Mouse (Mus musculus) midbrain, embryonic 13.5 days (tissue): Measurements from ENCODE around the gene Lmnb2. TPM values are rescaled to one million over a fixed set of nuclear protein-coding genes. Genes with fewer than 3 reads are reported as not detected.
A peak's percentile ranks its signal among the peaks of the same experiment; 100 is the strongest.

Source experiments
- ATAC-seq: fragments of 200-750 bp; cut with Nextera tagmentation; 2 replicates; pipeline ENCODE4 v1.8.0; 2017; ENCODE audit warnings: mild to moderate bottlenecking, moderate TSS enrichment, moderate library complexity
- H3K27ac ChIP-seq: fragments of 300-500 bp; sonication (generic); 2 replicates; pipeline ENCODE4 v1.5.1; 2015; ENCODE audit warnings: inconsistent platforms, mild to moderate bottlenecking, moderate library complexity
- H3K27me3 ChIP-seq: fragments of 300-500 bp; sonication (generic); 2 replicates; pipeline ENCODE4 v1.6.1; 2015; ENCODE audit warnings: mild to moderate bottlenecking, inconsistent platforms
- H3K36me3 ChIP-seq: fragments of 300-500 bp; sonication (generic); 2 replicates; pipeline ENCODE4 v1.6.1; 2015; ENCODE audit warnings: mild to moderate bottlenecking, inconsistent platforms
- H3K4me1 ChIP-seq: fragments of 300-500 bp; sonication (generic); replicated peaks from 2 replicates; pipeline ENCODE4 v1.6.1; 2015; ENCODE audit warnings: inconsistent platforms
- H3K4me2 ChIP-seq: fragments of 300-500 bp; sonication (generic); replicated peaks from 2 replicates; pipeline ENCODE4 v1.6.1; 2015; ENCODE audit warnings: moderate library complexity, mild to moderate bottlenecking, inconsistent platforms
- H3K4me3 ChIP-seq: fragments of 300-500 bp; sonication (generic); replicated peaks from 2 replicates; pipeline ENCODE4 v1.5.1; 2015; ENCODE audit warnings: mild to moderate bottlenecking, inconsistent platforms
- H3K9ac ChIP-seq: fragments of 300-500 bp; sonication (generic); replicated peaks from 2 replicates; pipeline ENCODE4 v1.6.1; 2015; ENCODE audit warnings: mild to moderate bottlenecking, inconsistent platforms
- H3K9me3 ChIP-seq: fragments of 300-500 bp; sonication (generic); 2 replicates; pipeline ENCODE4 v1.6.1; 2016; ENCODE audit warnings: mild to moderate bottlenecking, inconsistent platforms
- WGBS: fragments of 180-500 bp; shearing (Covaris S2); methylation state at CpG from one replicate; pipeline ENCODE4 v1.1.7; 2015; 5-methylcytosine and 5-hydroxymethylcytosine counted together
- polyA plus RNA-seq: library from polyadenylated mRNA; unstranded; fragments of >200 nt; fragmentation: Nextera tagmentation; extraction: Ambion mirVana; gene quantifications from 2 replicates; pipeline ENCODE4 v1.2.1, GENCODE M21; 2015

The Lmnb2 gene
- polyA plus RNA-seq, 1 experiment from 2014 or later, result 48.2 TPM

- no peaks in the 10 kb centered on the region for H3K27me3 ChIP-seq
Observed at GRCm38 (mm10) chr10:80956385-80956784, 38.3 kb upstream of the Lmnb2 start.

GRCm38 (mm10) chr10:80955536-80955935 lies 37.5 kb upstream of the Lmnb2 start:
- Histone ChIP-seq H3K9me3 (no peaks in the 10 kb centered on the region), H3K9ac (no peak overlapping the region), H3K27me3 (no peaks in the 10 kb centered on the region), H3K4me3 (no peak overlapping the region), H3K4me1 (no peaks in the 10 kb centered on the region; the same call in 1 of the 2 replicates), H3K27ac (no peak overlapping the region), H3K36me3 (no peaks in the 10 kb centered on the region), H3K4me2 (no peak overlapping the region)
- peak; percentile 51; the same call in 1 of the 2 replicates for ATAC-seq
- WGBS, result 22% methylated on average over 9 of the region's 9 CpGs

More at GRCm38 (mm10) chr10:80956385-80956784, 38.3 kb upstream of the Lmnb2 start:
- ATAC-seq, result no peak
- Histone ChIP-seq H3K9ac (no peak overlapping the region), H3K36me3 (no peaks in the 10 kb centered on the region), H3K9me3 (no peaks in the 10 kb centered on the region), H3K4me2 (no peak overlapping the region), H3K4me1 (peaks cover 3% of the 10 kb centered on the region; the same call in 1 of the 2 replicates), H3K27ac (no peak overlapping the region), H3K4me3 (no peak overlapping the region)
- WGBS, result 95% methylated on average over 8 of the region's 8 CpGs

DNA sequence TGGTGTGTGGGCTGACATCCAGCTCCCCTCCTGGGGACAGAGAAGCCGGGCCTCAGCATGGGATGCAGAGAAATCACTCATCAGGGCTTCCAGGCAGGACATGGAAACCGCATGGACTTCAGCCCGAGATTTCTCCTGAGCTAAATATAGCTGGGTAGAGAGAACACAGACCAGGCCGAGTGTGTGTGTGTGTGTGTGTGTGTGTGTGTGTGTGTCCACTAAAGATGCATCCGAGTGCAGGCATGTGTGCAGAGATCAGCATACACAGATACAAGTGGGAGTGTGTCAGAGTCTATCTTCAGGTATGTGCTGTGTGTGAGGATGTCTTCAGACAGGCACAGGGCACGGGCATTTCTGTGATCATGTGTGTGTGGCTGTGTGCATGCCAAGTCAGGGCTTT lies 36.8 kb upstream of the Lmnb2 start:
- Histone ChIP-seq H3K4me1 (no peaks in the 10 kb centered on the region; the same call in 1 of the 2 replicates), H3K36me3 (no peaks in the 10 kb centered on the region), H3K27ac (no peak overlapping the region), H3K4me3 (no peak overlapping the region), H3K9ac (no peak overlapping the region), H3K27me3 (0 out of 2 replicates have a peak, but pooled peaks cover under 1% of the 10 kb centered on the region), H3K4me2 (no peak overlapping the region), H3K9me3 (no peaks in the 10 kb centered on the region)
- 70% methylated on average over 6 of the region's 6 CpGs for WGBS
- no peak for ATAC-seq

- 0 out of 2 replicates have a peak, but pooled peaks cover 5% of the 10 kb centered on the region for H3K27me3 ChIP-seq
- no peak overlapping the region for H3K4me2 ChIP-seq
- no peak overlapping the region for H3K27ac ChIP-seq
- no peak overlapping the region for H3K4me3 ChIP-seq
- H3K9ac ChIP-seq, result no peak overlapping the region
- H3K36me3 ChIP-seq, result no peaks in the 10 kb centered on the region
- no peaks in the 10 kb centered on the region for H3K9me3 ChIP-seq
- ATAC-seq, result no peak
- no peaks in the 10 kb centered on the region; the same call in 1 of the 2 replicates for H3K4me1 ChIP-seq
- 81% methylated on average over 13 of the region's 13 CpGs for WGBS
Observed at GRCm38 (mm10) chr10:80954415-80954814, 36.4 kb upstream of the Lmnb2 start.

DNA sequence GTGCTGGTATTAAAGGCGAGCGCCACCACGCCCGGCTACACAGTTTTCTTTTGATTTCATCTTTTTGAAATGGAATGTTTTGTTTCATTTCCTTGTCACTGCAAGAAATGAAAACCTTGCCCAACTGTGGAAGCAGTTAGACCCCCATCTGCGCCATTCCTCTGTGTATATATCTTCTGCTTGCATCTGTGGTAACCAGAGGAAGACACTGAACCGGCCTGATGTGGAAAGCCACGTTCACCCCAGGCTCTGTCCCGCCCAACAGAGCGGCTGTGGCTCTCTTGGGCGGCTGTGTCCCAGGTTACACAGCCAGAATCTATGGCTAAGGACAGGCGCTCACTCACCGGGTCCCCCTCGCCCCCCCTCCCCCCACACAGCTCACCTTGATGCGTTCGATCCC lies 34.4 kb upstream of the Lmnb2 start:
- 78% methylated on average over 15 of the region's 15 CpGs for WGBS
- ATAC-seq, result no peak
- H3K4me1 ChIP-seq, result no peaks in the 10 kb centered on the region; the same call in 1 of the 2 replicates
- H3K9ac ChIP-seq, result no peak overlapping the region
- H3K36me3 ChIP-seq, result no peaks in the 10 kb centered on the region
- no peak overlapping the region for H3K27ac ChIP-seq
- H3K9me3 ChIP-seq, result no peaks in the 10 kb centered on the region
- H3K4me3 ChIP-seq, result no peak overlapping the region
- no peak overlapping the region for H3K4me2 ChIP-seq
- 0 out of 2 replicates have a peak, but pooled peaks cover 6% of the 10 kb centered on the region for H3K27me3 ChIP-seq

DNA sequence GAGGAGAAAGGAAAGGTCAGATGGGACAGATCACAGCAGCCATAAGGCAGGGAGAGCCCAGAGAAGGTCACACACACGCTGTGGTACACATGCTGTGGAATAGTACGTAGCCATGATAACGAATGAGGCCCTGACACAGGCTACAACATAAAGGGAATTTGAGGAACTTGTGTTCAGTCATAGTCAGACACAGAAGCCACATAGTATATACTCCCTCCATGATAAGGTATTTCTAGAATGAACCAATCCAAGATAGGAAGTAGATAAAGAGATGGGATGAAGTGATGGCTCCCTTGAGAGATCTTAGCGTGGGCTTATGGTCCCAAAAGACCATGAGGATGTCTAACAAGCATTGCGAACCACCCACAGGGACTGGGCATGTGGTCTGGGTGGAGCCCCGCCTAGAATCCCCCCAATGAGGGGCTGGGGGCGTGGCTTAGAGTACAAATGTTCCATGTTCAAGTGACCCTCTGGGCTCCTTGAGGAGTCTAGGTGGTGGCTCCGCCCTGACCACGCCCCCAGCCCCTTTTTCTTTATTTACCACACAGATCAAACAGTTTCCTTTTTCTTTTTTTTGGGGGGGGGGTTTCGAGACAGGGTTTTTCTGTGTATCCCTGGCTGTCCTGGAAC lies 33.8 kb upstream of the Lmnb2 start:
- H3K27me3 ChIP-seq, result 0 out of 2 replicates have a peak, but pooled peaks cover 6% of the 10 kb centered on the region
- H3K4me3 ChIP-seq, result no peak overlapping the region
- 79% methylated on average over 10 of the region's 10 CpGs for WGBS
- H3K4me2 ChIP-seq, result no peak overlapping the region
- H3K36me3 ChIP-seq, result no peaks in the 10 kb centered on the region
- no peaks in the 10 kb centered on the region for H3K9me3 ChIP-seq
- ATAC-seq, result no peak
- H3K27ac ChIP-seq, result no peak overlapping the region
- H3K9ac ChIP-seq, result no peak overlapping the region
- peaks cover 3% of the 10 kb centered on the region; the same call in 1 of the 2 replicates for H3K4me1 ChIP-seq

- Histone ChIP-seq H3K9ac (no peak overlapping the region), H3K9me3 (no peaks in the 10 kb centered on the region), H3K4me2 (no peak overlapping the region), H3K27me3 (0 out of 2 replicates have a peak, but pooled peaks cover 6% of the 10 kb centered on the region), H3K27ac (no peak overlapping the region), H3K4me3 (no peak overlapping the region), H3K36me3 (no peaks in the 10 kb centered on the region), H3K4me1 (0 out of 2 replicates have a peak, but pooled peaks cover 3% of the 10 kb centered on the region)
- WGBS, result 27% methylated on average over 5 of the region's 5 CpGs
- ATAC-seq, result no peak
Observed at GRCm38 (mm10) chr10:80950314-80950713, 32.3 kb upstream of the Lmnb2 start.

GRCm38 (mm10) chr10:80949081-80949480 lies 31.0 kb upstream of the Lmnb2 start:
- 72% methylated on average over 3 of the region's 3 CpGs for WGBS
- peaks cover 6% of the 10 kb centered on the region; the same call in 1 of the 2 replicates for H3K27me3 ChIP-seq
- no peaks in the 10 kb centered on the region for H3K36me3 ChIP-seq
- H3K4me3 ChIP-seq, result no peak overlapping the region
- no peak overlapping the region for H3K4me2 ChIP-seq
- no peak for ATAC-seq
- no peak overlapping the region for H3K27ac ChIP-seq
- H3K4me1 ChIP-seq, result 0 out of 2 replicates have a peak, but pooled peaks cover 3% of the 10 kb centered on the region
- no peaks in the 10 kb centered on the region for H3K9me3 ChIP-seq
- H3K9ac ChIP-seq, result no peak overlapping the region

- 0 out of 2 replicates have a peak, but pooled peaks cover 3% of the 10 kb centered on the region for H3K4me1 ChIP-seq
- no peaks in the 10 kb centered on the region for H3K9me3 ChIP-seq
- H3K9ac ChIP-seq, result no peak overlapping the region
- no peak overlapping the region for H3K4me2 ChIP-seq
- WGBS, result 39% methylated on average over 6 of the region's 6 CpGs
- H3K36me3 ChIP-seq, result no peaks in the 10 kb centered on the region
- no peak overlapping the region for H3K27ac ChIP-seq
- no peak for ATAC-seq
- H3K4me3 ChIP-seq, result no peak overlapping the region
- peaks cover 6% of the 10 kb centered on the region; the same call in 1 of the 2 replicates for H3K27me3 ChIP-seq
Observed at GRCm38 (mm10) chr10:80948570-80948969, 30.5 kb upstream of the Lmnb2 start.

- Histone ChIP-seq H3K27me3 (peaks cover 6% of the 10 kb centered on the region; the same call in 1 of the 2 replicates), H3K9me3 (no peaks in the 10 kb centered on the region), H3K27ac (no peak overlapping the region), H3K4me1 (0 out of 2 replicates have a peak, but pooled peaks cover 3% of the 10 kb centered on the region), H3K9ac (no peak overlapping the region), H3K4me2 (no peak overlapping the region), H3K4me3 (no peak overlapping the region), H3K36me3 (no peaks in the 10 kb centered on the region)
- 64% methylated on average over 2 of the region's 2 CpGs for WGBS
- no peak for ATAC-seq
Observed at GRCm38 (mm10) chr10:80947802-80948201, 29.8 kb upstream of the Lmnb2 start.

GRCm38 (mm10) chr10:80946684-80947437 lies 28.8 kb upstream of the Lmnb2 start:
- no peak overlapping the region for H3K9ac ChIP-seq
- 0 out of 2 replicates have a peak, but pooled peaks cover 3% of the 10 kb centered on the region for H3K4me1 ChIP-seq
- no peak for ATAC-seq
- no peaks in the 10 kb centered on the region for H3K36me3 ChIP-seq
- no peak overlapping the region for H3K4me2 ChIP-seq
- WGBS, result 67% methylated on average over 14 of the region's 14 CpGs
- H3K27me3 ChIP-seq, result peaks cover 6% of the 10 kb centered on the region; the same call in 1 of the 2 replicates
- no peaks in the 10 kb centered on the region for H3K9me3 ChIP-seq
- H3K27ac ChIP-seq, result no peak overlapping the region
- H3K4me3 ChIP-seq, result no peak overlapping the region

GRCm38 (mm10) chr10:80944231-80944630 lies 26.2 kb upstream of the Lmnb2 start:
- WGBS, result 89% methylated on average over 5 of the region's 5 CpGs
- H3K9ac ChIP-seq, result no peak overlapping the region
- peaks cover 18% of the 10 kb centered on the region for H3K4me1 ChIP-seq
- no peak overlapping the region for H3K27ac ChIP-seq
- peaks cover 14% of the 10 kb centered on the region for H3K27me3 ChIP-seq
- no peak overlapping the region for H3K4me2 ChIP-seq
- no peaks in the 10 kb centered on the region for H3K36me3 ChIP-seq
- no peak overlapping the region for H3K4me3 ChIP-seq
- H3K9me3 ChIP-seq, result no peaks in the 10 kb centered on the region
- no peak for ATAC-seq
